ENCODE assay signal across 8 mouse cellular contexts in the genomic region with DNA sequence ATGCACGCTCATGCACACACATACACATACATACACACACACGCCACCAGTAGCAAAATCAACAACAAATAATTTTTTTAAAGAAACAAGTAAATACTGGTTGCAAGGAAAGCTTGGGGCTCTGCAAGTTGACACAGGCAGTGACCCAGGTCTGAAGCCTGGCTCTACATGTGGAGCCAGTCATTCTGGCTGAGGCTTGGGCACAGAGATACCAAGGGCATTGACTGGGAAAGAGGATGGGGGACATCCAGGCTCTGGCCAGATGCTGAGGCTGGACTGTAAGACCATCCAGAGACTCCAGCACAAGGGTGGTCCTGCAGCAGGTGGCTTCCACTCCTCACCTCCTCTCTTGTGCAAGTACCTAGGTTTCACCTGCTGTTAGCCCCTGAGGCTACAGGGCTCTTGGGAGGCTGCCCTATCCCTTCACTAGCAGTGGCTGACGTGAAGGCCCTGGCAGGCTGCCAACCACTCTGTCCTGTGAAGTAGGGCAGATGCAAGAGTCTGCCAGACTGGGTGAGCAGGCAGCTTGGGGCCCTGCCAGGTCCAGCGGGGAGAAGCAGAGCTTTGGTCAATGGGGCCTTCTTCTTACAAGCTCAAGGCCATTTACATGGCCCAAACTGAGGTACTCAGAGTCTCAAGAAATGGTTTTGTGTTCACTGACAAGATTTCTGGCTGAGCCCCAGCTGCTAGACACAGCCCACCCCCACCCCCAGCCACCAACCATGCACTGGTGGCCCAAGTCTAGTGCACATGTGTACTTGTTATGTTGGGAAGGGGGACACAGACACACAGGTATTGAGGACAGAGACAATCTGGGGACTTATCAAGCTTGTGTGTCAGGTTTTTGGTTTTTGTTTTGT. TPM values are rescaled to one million over a fixed set of nuclear protein-coding genes. Genes with fewer than 3 reads are reported as not detected.
DNase-seq lines count a peak whose midpoint lies in the region; ATAC-seq and TF ChIP-seq lines count a peak whose summit lies in the region.

No protein-coding gene starts in this region.

- H3K9ac ChIP-seq in neural tube, embryonic 12.5 days, result no peak overlapping the region
- H3K9ac ChIP-seq in forebrain, embryonic 12.5 days, result no peak overlapping the region
- no peak overlapping the region for H3K9ac ChIP-seq in heart, embryonic 13.5 days
- H3K9ac ChIP-seq in liver, embryonic 14.5 days (replicated peaks), result no peak overlapping the region

- peaks cover 25% of the 10 kb centered on the region for H3K4me1 ChIP-seq in neural tube, embryonic 12.5 days
- H3K4me1 ChIP-seq in forebrain, embryonic 12.5 days, result peaks cover 24% of the 10 kb centered on the region
- H3K4me1 ChIP-seq in heart, embryonic 13.5 days, result peaks cover 52% of the 10 kb centered on the region
- H3K4me1 ChIP-seq in liver, embryonic 14.5 days (replicated peaks; ENCODE audit: control insufficient read depth in 2 of 2, insufficient read depth in 2 of 2, low read length in 1 of 2), result no peaks in the 10 kb centered on the region

- H3K9me3 ChIP-seq in neural tube, embryonic 12.5 days, result no peaks in the 10 kb centered on the region
- no peaks in the 10 kb centered on the region for H3K9me3 ChIP-seq in forebrain, embryonic 12.5 days
- no peaks in the 10 kb centered on the region for H3K9me3 ChIP-seq in heart, embryonic 13.5 days
- H3K9me3 ChIP-seq in liver, embryonic 14.5 days (ENCODE audit: control insufficient read depth, low read length), result no peaks in the 10 kb centered on the region

- H3K36me3 ChIP-seq in neural tube, embryonic 12.5 days, result no peaks in the 10 kb centered on the region
- H3K36me3 ChIP-seq in forebrain, embryonic 12.5 days (replicated peaks), result no peaks in the 10 kb centered on the region
- H3K36me3 ChIP-seq in heart, embryonic 13.5 days, result peaks cover 14% of the 10 kb centered on the region; the same call in 1 of the 2 replicates
- no peaks in the 10 kb centered on the region for H3K36me3 ChIP-seq in liver, embryonic 14.5 days (replicated peaks; ENCODE audit: control insufficient read depth, insufficient read depth, low read depth)

- H3K27me3 ChIP-seq in neural tube, embryonic 12.5 days (replicated peaks), result no peaks in the 10 kb centered on the region
- H3K27me3 ChIP-seq in forebrain, embryonic 12.5 days, result no peaks in the 10 kb centered on the region
- H3K27me3 ChIP-seq in heart, embryonic 13.5 days (replicated peaks), result no peaks in the 10 kb centered on the region
- H3K27me3 ChIP-seq in liver, embryonic 14.5 days (ENCODE audit: control insufficient read depth, insufficient read depth, low read length), result no peaks in the 10 kb centered on the region

- peak; percentile 85 for ATAC-seq in neural tube, embryonic 12.5 days (ENCODE audit: low FRiP score, low read depth)
- peak; percentile 88 for ATAC-seq in forebrain, embryonic 12.5 days (ENCODE audit: low FRiP score)
- peak; percentile 65; the same call in 1 of the 2 replicates for ATAC-seq in heart, embryonic 13.5 days (ENCODE audit: extremely low read depth, insufficient number of reproducible peaks, low FRiP score, low TSS enrichment)
- no peak for ATAC-seq in liver, embryonic 14.5 days (ENCODE audit: insufficient read depth)

- TF ChIP-seq EP300 in liver, embryonic 14.5 days (IDR thresholded peaks at IDR 0.05; ENCODE audit: low read depth), result no peak

- H3K4me3 ChIP-seq in neural tube, embryonic 12.5 days, result no peak overlapping the region
- H3K4me3 ChIP-seq in forebrain, embryonic 12.5 days (replicated peaks), result no peak overlapping the region
- H3K4me3 ChIP-seq in heart, embryonic 13.5 days, result no peak overlapping the region
- no peak overlapping the region for H3K4me3 ChIP-seq in liver, embryonic 14.5 days (ENCODE audit: insufficient read depth in 1 of 2, low read depth in 2 of 2, low read length in 2 of 2)

- TF ChIP-seq CTCF in liver, embryonic 14.5 days (IDR thresholded peaks at IDR 0.05; ENCODE audit: low read depth), result 0 out of 2 replicates have a peak, but pooled peaks have one; percentile 4

- H3K27ac ChIP-seq in neural tube, embryonic 12.5 days, result no peak overlapping the region
- peak overlapping the region; percentile 78 for H3K27ac ChIP-seq in forebrain, embryonic 12.5 days
- peak overlapping the region; percentile 87 for H3K27ac ChIP-seq in heart, embryonic 13.5 days (replicated peaks)
- H3K27ac ChIP-seq in liver, embryonic 14.5 days, result no peak overlapping the region

- WGBS in neural tube, embryonic 12.5 days, result 64% methylated on average over 4 of the region's 4 CpGs
- WGBS in forebrain, embryonic 12.5 days, result 52% methylated on average over 4 of the region's 4 CpGs
- 44% methylated on average over 4 of the region's 4 CpGs for WGBS in heart, embryonic 13.5 days
- 43% methylated on average over 4 of the region's 4 CpGs for WGBS in liver, embryonic 14.5 days (ENCODE audit: insufficient replicate concordance)

- H3K4me2 ChIP-seq in neural tube, embryonic 12.5 days (replicated peaks), result no peak overlapping the region
- H3K4me2 ChIP-seq in forebrain, embryonic 12.5 days, result no peak overlapping the region
- H3K4me2 ChIP-seq in heart, embryonic 13.5 days, result peak overlapping the region; percentile 35
- H3K4me2 ChIP-seq in liver, embryonic 14.5 days (ENCODE audit: low read depth), result no peak overlapping the region

- no peak for DNase-seq in neural tube, embryonic 10.5 days (ENCODE audit: extremely low spot score, low spot score)
- DNase-seq in kidney, postnatal 10 days, result peak; percentile 95
- no peak for DNase-seq in liver, embryonic 14.5 days (ENCODE audit: low read depth in 3 of 3, low spot score in 3 of 3)
- DNase-seq in ovary, postnatal 14 days (ENCODE audit: low spot score), result peak; percentile 82
- peak; percentile 85 for DNase-seq in urinary bladder, adult 2 months (ENCODE audit: low spot score)

RNA-seq across cellular contexts. Expression of a gene that starts 46.9 kb away (rescaled TPM):
- not detected in 2 replicates for polyA plus RNA-seq in neural tube, embryonic 12.5 days (2016; fragmentation: Nextera tagmentation; extraction: Ambion mirVana)
- not detected in 2 replicates for polyA plus RNA-seq in forebrain, embryonic 12.5 days (2016; fragmentation: Nextera tagmentation; extraction: Ambion mirVana)
- polyA plus RNA-seq in heart, embryonic 13.5 days (2015; fragmentation: Nextera tagmentation; extraction: Ambion mirVana), result not detected in 2 replicates
- polyA plus RNA-seq in liver, embryonic 14.5 days (2012; rRNA removed), result not detected in 2 replicates
- not detected in 2 replicates for polyA plus RNA-seq in liver, embryonic 14.5 days (2014; fragmentation: Nextera tagmentation; extraction: Ambion mirVana)
- not detected in 2 replicates for polyA plus RNA-seq in urinary bladder, adult 2 months (2012; rRNA removed)

RNA-seq across cellular contexts. Expression of a gene that starts 56.4 kb away (rescaled TPM):
- not detected in 2 replicates for polyA plus RNA-seq in neural tube, embryonic 12.5 days (2016; fragmentation: Nextera tagmentation; extraction: Ambion mirVana)
- polyA plus RNA-seq in forebrain, embryonic 12.5 days (2016; fragmentation: Nextera tagmentation; extraction: Ambion mirVana), result not detected in 2 replicates
- not detected in 2 replicates for polyA plus RNA-seq in heart, embryonic 13.5 days (2015; fragmentation: Nextera tagmentation; extraction: Ambion mirVana)
- polyA plus RNA-seq in liver, embryonic 14.5 days (2012; rRNA removed), result not detected in 2 replicates
- not detected in 2 replicates for polyA plus RNA-seq in liver, embryonic 14.5 days (2014; fragmentation: Nextera tagmentation; extraction: Ambion mirVana)
- not detected in 2 replicates for polyA plus RNA-seq in urinary bladder, adult 2 months (2012; rRNA removed)

Comparison
In these comparisons a context has a peak if more than half of its experiments do, and no peak if none do; other contexts are left out.
1. H3K27ac ChIP-seq: peak in forebrain, embryonic 12.5 days (single experiment) and heart, embryonic 13.5 days (single experiment); none in neural tube, embryonic 12.5 days (single experiment) and liver, embryonic 14.5 days (single experiment).
2. DNase-seq: peak in kidney, postnatal 10 days (single experiment), ovary, postnatal 14 days (single experiment) and urinary bladder, adult 2 months (single experiment); none in neural tube, embryonic 10.5 days (single experiment) and liver, embryonic 14.5 days (0 of 3).